Mouse (Mus musculus) kidney, embryonic 16.5 days (tissue): Measurements from ENCODE around the gene Ms4a1. TPM values are rescaled to one million over a fixed set of nuclear protein-coding genes. Genes with fewer than 3 reads are reported as not detected.
"Not testable (repeated sequence)": the region's sequence is repeated elsewhere in the genome, so short reads cannot be mapped to it uniquely, and the experiment has no call there.

ENCODE experiments used
- ATAC-seq: fragments of 200-750 bp; cut with Nextera tagmentation; 2 replicates; pipeline ENCODE4 v1.8.0; 2017; ENCODE audit warnings: moderate TSS enrichment; ENCODE audit not compliant: low FRiP score, low TSS enrichment
- H3K27ac ChIP-seq: fragments of 300-500 bp; sonication (generic); 2 replicates; pipeline ENCODE4 v1.5.1; 2014; ENCODE audit warnings: low read length
- H3K27me3 ChIP-seq: fragments of 300-500 bp; sonication (generic); 2 replicates; pipeline ENCODE4 v1.6.1; 2014; ENCODE audit warnings: low read length, control low read depth, mixed read lengths; ENCODE audit not compliant: insufficient read depth
- H3K36me3 ChIP-seq: fragments of 300-500 bp; sonication (generic); 2 replicates; pipeline ENCODE4 v1.6.1; 2014; ENCODE audit warnings: low read length, control low read depth, mixed read lengths; ENCODE audit not compliant: insufficient read depth
- H3K4me1 ChIP-seq: fragments of 300-500 bp; sonication (generic); 2 replicates; pipeline ENCODE4 v1.6.1; 2014; ENCODE audit warnings: low read length, control low read depth, mixed read lengths; ENCODE audit not compliant: insufficient read depth
- H3K4me2 ChIP-seq: fragments of 300-500 bp; sonication (generic); replicated peaks from 2 replicates; pipeline ENCODE4 v1.6.1; 2014; ENCODE audit warnings: low read depth, low read length
- H3K4me3 ChIP-seq: fragments of 300-500 bp; sonication (generic); 2 replicates; pipeline ENCODE4 v1.5.1; 2014; ENCODE audit warnings: mild to moderate bottlenecking, low read length
- H3K9ac ChIP-seq: fragments of 300-500 bp; sonication (generic); replicated peaks from 2 replicates; pipeline ENCODE4 v1.6.1; 2014; ENCODE audit warnings: low read length
- H3K9me3 ChIP-seq: fragments of 300-500 bp; sonication (generic); 2 replicates; pipeline ENCODE4 v1.6.1; 2016; ENCODE audit warnings: low read length, control low read depth
- WGBS: fragments of 180-500 bp; shearing (Covaris S2); extraction: QIAGEN DNeasy Blood & Tissue Kit; methylation state at CpG from one replicate; pipeline ENCODE4 v1.1.7; 2014; 5-methylcytosine and 5-hydroxymethylcytosine counted together
- polyA plus RNA-seq: library from polyadenylated mRNA; unstranded; fragments of >200 nt; fragmentation: Nextera tagmentation; extraction: Ambion mirVana; gene quantifications from 2 replicates; pipeline ENCODE4 v1.2.1, GENCODE M21; 2015

Gene Ms4a1
- polyA plus RNA-seq, 1 experiment from 2014 or later, result not detected

DNA sequence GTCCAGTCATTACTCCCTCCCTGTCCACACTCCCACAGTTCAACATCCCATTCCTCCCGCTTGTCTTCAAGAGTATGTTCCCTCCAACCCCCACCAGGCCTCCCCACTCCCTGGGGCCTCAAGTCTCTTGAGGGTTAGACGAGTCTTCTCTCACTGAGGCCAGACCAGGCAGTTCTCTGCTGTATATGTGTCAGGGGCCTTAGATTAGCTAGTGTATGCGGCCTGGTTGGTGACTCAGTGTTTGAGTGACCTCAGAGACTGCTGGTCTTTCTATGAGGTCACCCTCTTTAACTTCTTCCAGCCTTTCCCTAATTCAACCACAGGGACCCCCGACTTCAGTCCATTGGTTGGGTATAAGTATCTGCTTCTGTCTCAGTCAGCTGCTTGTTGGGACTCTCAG is 915 bp upstream of the Ms4a1 start:
- Histone ChIP-seq H3K4me3 (no peak overlapping the region), H3K27ac (no peak overlapping the region), H3K9ac (no peak overlapping the region), H3K36me3 (no peaks in the 10 kb centered on the region), H3K9me3 (no peaks in the 10 kb centered on the region), H3K27me3 (no peaks in the 10 kb centered on the region), H3K4me1 (no peaks in the 10 kb centered on the region), H3K4me2 (no peak overlapping the region)
- 73% methylated on average over 4 of the region's 4 CpGs for WGBS
- no peak for ATAC-seq

DNA sequence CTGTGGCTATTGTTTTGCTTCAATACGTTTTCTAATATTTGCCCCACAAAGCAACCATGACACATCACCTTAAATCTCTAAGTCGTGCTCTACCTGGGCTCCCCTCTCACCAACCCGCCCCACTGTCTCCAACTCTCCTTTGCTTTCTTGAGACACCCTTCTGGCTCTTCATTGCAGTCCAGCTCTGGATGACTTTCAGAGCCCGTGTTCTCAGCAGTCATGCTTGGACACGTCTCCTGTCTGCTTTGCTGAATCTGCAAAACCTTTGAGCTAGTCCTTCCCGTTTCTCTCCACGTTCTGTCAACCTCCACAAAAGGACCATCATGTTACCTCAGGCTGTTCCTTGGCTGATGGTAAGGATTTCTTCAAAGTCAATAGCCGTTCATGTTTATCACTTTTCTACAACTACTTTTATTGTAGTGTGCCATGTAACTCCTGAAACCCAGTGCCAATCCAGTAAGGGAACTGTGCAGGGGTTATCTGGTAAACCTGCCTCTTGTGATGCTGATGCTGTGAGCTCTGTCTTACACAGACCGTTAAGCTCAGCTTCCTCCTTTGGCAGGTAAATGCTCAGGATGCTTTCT is 1.3 kb downstream of the Ms4a1 start:
- Histone ChIP-seq H3K4me2 (no peak overlapping the region), H3K27ac (no peak overlapping the region), H3K4me3 (no peak overlapping the region), H3K27me3 (no peaks in the 10 kb centered on the region), H3K36me3 (no peaks in the 10 kb centered on the region), H3K9me3 (no peaks in the 10 kb centered on the region), H3K4me1 (no peaks in the 10 kb centered on the region), H3K9ac (no peak overlapping the region)
- 79% methylated on average over 9 of the region's 9 CpGs for WGBS
- no peak for ATAC-seq

DNA sequence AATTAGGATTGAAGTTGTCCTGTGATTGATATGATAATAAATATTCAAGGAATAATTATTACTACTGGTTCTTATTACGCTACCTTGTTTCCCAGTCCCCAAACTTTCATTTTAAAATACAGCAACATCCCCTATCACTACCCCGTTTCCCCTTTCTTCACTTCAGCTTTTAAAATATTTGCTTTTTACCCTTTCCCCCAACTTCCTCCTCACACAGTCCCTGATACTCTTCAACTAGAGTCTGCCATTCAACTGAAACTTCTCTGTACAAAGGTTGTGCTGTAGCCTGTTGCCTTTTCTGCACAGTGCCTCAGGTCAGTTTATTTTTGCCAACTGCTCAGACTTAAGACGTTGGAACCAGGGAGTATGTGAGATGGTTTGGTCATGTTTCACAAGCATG is 2.5 kb downstream of the Ms4a1 start:
- Histone ChIP-seq H3K27ac (no peak overlapping the region), H3K9me3 (no peaks in the 10 kb centered on the region), H3K4me3 (no peak overlapping the region), H3K4me1 (no peaks in the 10 kb centered on the region), H3K9ac (no peak overlapping the region), H3K27me3 (no peaks in the 10 kb centered on the region), H3K4me2 (no peak overlapping the region), H3K36me3 (no peaks in the 10 kb centered on the region)
- 74% methylated on average over 3 of the region's 3 CpGs for WGBS
- no peak for ATAC-seq

DNA sequence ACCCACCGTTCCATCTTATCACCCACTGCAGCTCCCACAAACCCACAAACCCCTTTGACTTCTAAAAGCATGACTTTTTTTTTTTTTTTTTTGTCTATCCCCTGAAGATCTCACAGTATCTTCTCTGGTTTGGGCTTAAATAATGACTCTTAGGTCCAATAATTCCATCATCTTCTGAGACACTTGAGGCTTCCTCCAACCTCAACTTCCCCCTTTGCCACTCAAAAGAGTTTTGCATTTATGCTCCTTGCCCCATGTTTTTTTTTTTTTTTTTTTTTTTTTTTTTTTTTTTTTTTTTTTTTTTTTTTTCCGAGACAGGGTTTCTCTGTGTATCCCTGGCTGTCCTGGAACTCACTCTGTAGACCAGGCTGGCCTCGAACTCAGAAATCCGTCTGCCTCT is 3.1 kb downstream of the Ms4a1 start:
- ATAC-seq, H3K9me3 ChIP-seq, H3K27ac ChIP-seq, H3K9ac ChIP-seq, H3K4me2 ChIP-seq, H3K4me1 ChIP-seq, H3K36me3 ChIP-seq, H3K27me3 ChIP-seq, H3K4me3 ChIP-seq: not testable (repeated sequence)
- WGBS, result 84% methylated on average over 4 of the region's 4 CpGs

DNA sequence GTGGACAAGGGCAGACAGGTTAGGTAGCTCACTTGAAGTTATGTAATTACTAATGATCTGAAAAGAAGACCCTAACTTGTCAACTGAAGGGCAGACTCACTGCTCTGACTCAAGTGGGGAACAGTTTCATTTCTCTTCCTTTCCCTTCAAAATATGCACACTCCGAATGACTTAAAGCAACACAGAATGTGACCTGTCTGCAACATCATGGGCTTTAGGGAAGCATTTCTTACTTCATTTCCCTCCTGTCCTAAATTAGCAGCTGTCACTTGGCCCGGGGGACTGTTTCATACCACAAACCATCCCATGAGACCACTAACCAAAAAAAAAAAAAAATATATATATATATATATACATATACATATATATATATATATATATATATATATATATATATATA is 4.5 kb downstream of the Ms4a1 start:
- H3K4me3 ChIP-seq, result no peak overlapping the region
- no peak overlapping the region for H3K9ac ChIP-seq
- WGBS, result 81% methylated on average over 2 of the region's 2 CpGs
- no peaks in the 10 kb centered on the region for H3K9me3 ChIP-seq
- ATAC-seq, result no peak
- H3K4me1 ChIP-seq, result no peaks in the 10 kb centered on the region
- no peak overlapping the region for H3K4me2 ChIP-seq
- no peaks in the 10 kb centered on the region for H3K27me3 ChIP-seq
- no peak overlapping the region for H3K27ac ChIP-seq
- no peaks in the 10 kb centered on the region for H3K36me3 ChIP-seq

DNA sequence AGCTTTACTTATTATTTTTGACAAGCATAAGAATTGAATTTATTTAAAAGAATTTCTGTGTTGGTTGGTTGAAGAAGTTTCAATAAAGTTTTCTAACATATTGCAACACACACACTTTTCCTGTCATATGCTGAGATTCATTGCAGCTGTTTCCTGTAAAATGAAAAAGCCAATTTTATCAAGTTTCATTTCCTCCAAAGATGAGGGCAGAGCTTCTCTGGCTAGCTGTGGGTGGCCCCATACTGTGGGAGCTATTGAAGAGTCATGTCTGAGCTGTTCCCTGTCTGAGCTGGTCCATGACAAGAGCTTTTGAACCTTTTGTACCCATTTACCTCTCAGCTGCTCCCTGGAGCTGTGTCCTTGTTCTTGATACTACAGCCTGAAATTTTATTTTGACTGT is 21.8 kb downstream of the Ms4a1 start:
- H3K9me3 ChIP-seq, result no peaks in the 10 kb centered on the region
- no peak for ATAC-seq
- H3K36me3 ChIP-seq, result no peaks in the 10 kb centered on the region
- no peak overlapping the region for H3K4me3 ChIP-seq
- H3K9ac ChIP-seq, result no peak overlapping the region
- H3K27ac ChIP-seq, result no peak overlapping the region
- no peaks in the 10 kb centered on the region for H3K4me1 ChIP-seq
- H3K4me2 ChIP-seq, result no peak overlapping the region
- no peaks in the 10 kb centered on the region for H3K27me3 ChIP-seq

DNA sequence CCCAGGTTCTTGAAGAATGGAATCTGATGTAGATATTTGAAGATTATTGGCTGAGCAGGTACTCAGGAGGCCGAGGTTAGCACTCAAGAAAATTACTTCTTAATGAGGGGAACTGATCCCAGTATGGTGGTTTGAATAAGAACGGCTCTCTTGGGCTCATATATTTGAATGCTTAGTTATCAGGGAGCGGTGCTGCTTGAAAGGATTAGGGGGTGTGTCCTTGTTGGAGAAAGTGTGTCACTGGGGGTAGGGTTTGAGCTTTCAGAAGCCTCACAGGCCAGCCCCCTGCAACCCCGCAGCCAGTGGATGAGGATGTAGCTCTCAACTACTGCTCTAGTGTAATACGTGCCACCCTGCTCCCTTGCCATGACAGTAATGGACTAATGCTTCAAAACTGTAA is 23.5 kb downstream of the Ms4a1 start:
- Histone ChIP-seq H3K27me3 (no peaks in the 10 kb centered on the region), H3K36me3 (no peaks in the 10 kb centered on the region), H3K4me3 (no peak overlapping the region), H3K4me2 (no peak overlapping the region), H3K9me3 (no peaks in the 10 kb centered on the region), H3K9ac (no peak overlapping the region), H3K4me1 (no peaks in the 10 kb centered on the region), H3K27ac (no peak overlapping the region)
- no peak for ATAC-seq
- WGBS, result 54% methylated on average over 5 of the region's 5 CpGs

DNA sequence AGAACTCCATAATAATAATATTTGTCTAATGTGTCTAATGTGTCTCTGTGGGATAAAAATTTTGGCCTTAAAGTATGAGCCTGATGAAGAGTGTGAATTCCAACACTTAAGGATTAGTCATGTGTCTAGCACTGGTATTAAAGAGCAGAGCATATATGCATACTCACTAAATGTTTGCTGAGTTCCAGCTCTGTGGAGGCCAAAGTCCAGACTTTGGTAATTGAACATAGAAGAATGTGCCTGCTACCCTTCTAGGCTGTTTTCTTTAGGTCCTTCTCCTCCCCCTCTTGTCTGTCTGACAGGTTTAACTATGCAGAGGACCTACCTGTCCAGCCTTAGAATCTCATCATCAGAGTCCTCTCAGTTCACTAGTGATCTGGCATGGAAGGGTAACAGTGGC is 30.2 kb downstream of the Ms4a1 start:
- Histone ChIP-seq H3K4me3 (no peak overlapping the region), H3K9ac (no peak overlapping the region), H3K27me3 (no peaks in the 10 kb centered on the region), H3K4me2 (no peak overlapping the region), H3K4me1 (no peaks in the 10 kb centered on the region), H3K9me3 (no peaks in the 10 kb centered on the region), H3K27ac (no peak overlapping the region), H3K36me3 (no peaks in the 10 kb centered on the region)
- no peak for ATAC-seq

DNA sequence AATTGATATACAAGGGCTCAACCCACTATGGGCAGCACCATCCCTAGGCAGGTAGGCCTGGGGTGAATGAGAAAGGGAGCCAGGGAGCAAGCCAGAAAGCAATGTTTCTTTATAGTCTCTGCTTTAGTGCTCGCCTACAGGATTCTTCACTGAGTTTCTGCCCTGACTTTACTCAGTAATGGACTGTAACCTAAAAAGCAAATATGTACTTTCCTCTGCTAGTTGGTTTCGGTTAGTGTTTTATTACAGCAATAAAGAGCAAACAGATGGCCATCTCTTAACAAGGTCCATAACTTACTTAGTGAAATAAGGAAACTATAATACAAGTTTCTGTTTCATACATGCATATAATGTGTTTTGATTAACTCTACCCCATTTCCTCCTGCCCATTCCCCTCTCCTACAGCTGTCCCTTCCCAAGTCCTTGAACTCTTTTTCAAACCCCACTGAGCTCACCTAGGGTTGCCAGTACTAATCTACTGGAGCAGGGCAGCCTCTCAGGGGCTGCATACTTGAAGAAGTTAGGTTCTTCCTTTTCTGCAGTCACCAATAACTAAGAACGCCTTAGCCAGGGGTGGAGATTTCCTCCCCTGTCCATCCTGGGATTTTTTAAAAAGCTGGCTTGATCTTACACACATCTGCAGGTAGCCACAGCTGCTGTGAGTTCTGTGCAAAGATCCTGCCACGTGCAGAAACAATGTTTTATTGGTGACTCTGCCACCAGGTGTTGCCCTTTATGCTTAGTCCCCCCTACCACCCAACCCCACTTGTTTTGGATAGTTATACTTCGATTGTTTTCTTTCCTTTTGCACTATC is 30.9 kb downstream of the Ms4a1 start:
- no peak overlapping the region for H3K4me3 ChIP-seq
- no peak overlapping the region for H3K4me2 ChIP-seq
- H3K9me3 ChIP-seq, result no peaks in the 10 kb centered on the region
- H3K27me3 ChIP-seq, result no peaks in the 10 kb centered on the region
- no peaks in the 10 kb centered on the region for H3K4me1 ChIP-seq
- no peak overlapping the region for H3K27ac ChIP-seq
- 63% methylated on average over 5 of the region's 5 CpGs for WGBS
- ATAC-seq, result no peak
- H3K36me3 ChIP-seq, result no peaks in the 10 kb centered on the region
- H3K9ac ChIP-seq, result no peak overlapping the region

DNA sequence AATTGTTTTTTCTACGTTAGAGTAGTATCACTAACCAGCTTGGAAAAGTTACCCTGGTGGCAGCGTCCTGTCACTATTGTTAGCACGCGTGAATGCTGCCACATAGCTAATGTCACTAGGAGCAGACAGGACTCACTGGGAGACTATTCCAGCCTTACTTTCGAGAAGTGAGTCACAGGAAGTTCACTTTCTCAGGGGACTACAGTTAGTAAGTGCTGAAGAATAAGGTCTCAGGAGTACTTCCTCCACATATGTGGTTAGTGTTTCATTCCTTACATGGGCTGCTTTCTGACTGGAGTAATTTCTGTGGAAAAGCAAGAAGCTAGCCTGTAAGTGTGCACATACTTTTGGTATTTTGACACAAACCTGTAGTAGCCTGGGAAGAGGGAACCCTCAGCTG is 31.8 kb downstream of the Ms4a1 start:
- Histone ChIP-seq H3K36me3 (no peaks in the 10 kb centered on the region), H3K4me2 (no peak overlapping the region), H3K4me3 (no peak overlapping the region), H3K9me3 (no peaks in the 10 kb centered on the region), H3K4me1 (no peaks in the 10 kb centered on the region), H3K9ac (no peak overlapping the region), H3K27ac (no peak overlapping the region), H3K27me3 (no peaks in the 10 kb centered on the region)
- WGBS, result 72% methylated on average over 5 of the region's 5 CpGs
- no peak for ATAC-seq
